Mouse (Mus musculus): Measurements from ENCODE around the gene Cyth1.

- TF ChIP-seq POLR2A (IDR thresholded peaks at IDR 0.05; ENCODE audit: low read depth, low read length) (no peak), CTCF (conservative IDR thresholded peaks at IDR 0.05; ENCODE audit: insufficient read depth, insufficient read length, low read depth, low read length) (no peak)
These were observed 159.5 kb downstream of the Cyth1 start for GRCm38 (mm10) chr11:118088896-118089295.

All from kidney, adult 2 months (tissue).